Mouse (Mus musculus): ENCODE results near the gene Ccdc181. TPM values are rescaled to one million over a fixed set of nuclear protein-coding genes. Genes with fewer than 3 reads are reported as not detected.
A peak's percentile ranks its signal among the peaks of the same experiment; 100 is the strongest.

The Ccdc181 gene
- polyA plus RNA-seq, 1 experiment from 2014 or later = 11.5 TPM

DNA sequence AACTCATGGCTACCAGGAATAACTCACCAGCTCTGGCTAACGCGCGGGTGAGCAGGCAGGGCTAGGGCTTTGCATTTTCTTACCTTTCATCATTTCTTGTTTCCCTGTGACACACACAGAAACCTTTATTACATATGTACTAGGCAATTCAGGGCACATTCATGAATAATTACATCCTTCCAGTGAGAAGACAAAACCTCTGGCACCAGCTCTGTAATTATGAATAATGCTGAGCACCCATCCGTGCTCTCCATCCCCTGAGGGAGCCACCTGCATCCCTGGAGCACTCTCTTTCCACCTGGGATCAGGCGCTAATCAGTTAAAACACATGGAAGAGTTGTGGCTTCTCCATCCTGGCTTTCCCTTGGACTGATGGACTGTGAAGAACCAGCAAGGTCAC lies 28.4 kb downstream of the Ccdc181 start, which contains the start of gene Nme7:
Nme7 (plus strand) TSS at position 301 of the 400 bp plus-strand sequence.
- Histone ChIP-seq H3K4me2 (ENCODE audit: low read depth, low read length) (no peak within 1 kb of the TSS), H3K4me3 (replicated peaks; ENCODE audit: low read length) (no peak within 1 kb of the TSS), H3K4me1 (ENCODE audit: control insufficient read depth, insufficient read depth, low read length) (peaks cover 12% of the 10 kb centered on the region), H3K9me3 (replicated peaks; ENCODE audit: control insufficient read depth, low read length) (no peaks in the 10 kb centered on the region), H3K9ac (ENCODE audit: low read length) (no peak within 1 kb of the TSS), H3K27me3 (ENCODE audit: control insufficient read depth, insufficient read depth, low read length) (no peaks in the 10 kb centered on the region), H3K36me3 (ENCODE audit: control insufficient read depth, insufficient read depth, low read length) (peaks cover 19% of the 10 kb centered on the region), H3K27ac (ENCODE audit: low read length) (no peak within 1 kb of the TSS)
- ATAC-seq (ENCODE audit: insufficient read depth, low FRiP score) = no peak
- WGBS = 78% methylated on average over 5 of the region's 5 CpGs

DNA sequence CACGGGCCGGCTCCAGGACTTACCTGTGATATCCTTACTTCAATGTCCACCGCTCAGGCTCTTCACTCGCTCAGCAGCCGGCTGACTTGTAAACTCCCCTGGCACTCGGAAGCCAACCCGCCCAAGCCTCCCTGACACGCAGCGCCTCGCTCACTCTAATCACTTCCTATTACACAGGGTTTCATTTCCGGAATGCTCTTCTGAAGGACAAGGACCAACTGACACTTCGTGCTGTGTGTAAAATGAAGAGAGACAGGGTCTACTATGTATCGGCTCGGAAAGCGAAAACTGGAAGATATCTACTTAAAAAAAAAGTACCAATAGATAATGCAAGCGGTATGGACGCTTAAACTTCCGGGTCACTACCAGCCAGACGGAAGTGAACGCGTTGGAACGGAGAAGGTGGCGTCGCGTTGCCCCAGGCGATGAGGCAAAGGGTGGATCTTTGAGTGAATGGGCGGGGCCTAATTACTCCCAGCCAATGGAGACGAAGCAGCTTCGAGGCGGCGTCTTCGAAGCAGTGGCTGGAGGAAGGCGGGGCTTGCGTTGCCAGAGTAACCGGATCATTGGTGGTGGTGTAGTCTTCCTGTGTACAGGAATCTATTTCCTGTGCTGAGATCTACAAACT lies 31.9 kb downstream of the Ccdc181 start, which contains the start of gene Blzf1:
Blzf1 (minus strand) TSS at position 366 of the 628 bp plus-strand sequence.
- Histone ChIP-seq H3K4me1 (ENCODE audit: control insufficient read depth, insufficient read depth, low read length) (peaks cover 12% of the 10 kb centered on the region), H3K27me3 (ENCODE audit: control insufficient read depth, insufficient read depth, low read length) (no peaks in the 10 kb centered on the region), H3K9me3 (replicated peaks; ENCODE audit: control insufficient read depth, low read length) (no peaks in the 10 kb centered on the region), H3K4me3 (replicated peaks; ENCODE audit: low read length) (peak within 1 kb of the TSS; percentile 99), H3K27ac (ENCODE audit: low read length) (peak within 1 kb of the TSS; percentile 82), H3K36me3 (ENCODE audit: control insufficient read depth, insufficient read depth, low read length) (peaks cover 2% of the 10 kb centered on the region; the same call in 1 of the 2 replicates), H3K9ac (ENCODE audit: low read length) (peak within 1 kb of the TSS; percentile 85), H3K4me2 (ENCODE audit: low read depth, low read length) (peak within 1 kb of the TSS; percentile 88)
- under 1% methylated on average over 35 of the region's 35 CpGs for WGBS
- peak; percentile 98 for ATAC-seq (ENCODE audit: insufficient read depth, low FRiP score)

- Histone ChIP-seq H3K4me2 (ENCODE audit: low read depth, low read length) (peak overlapping the region; percentile 72), H3K9me3 (replicated peaks; ENCODE audit: control insufficient read depth, low read length) (no peaks in the 10 kb centered on the region), H3K36me3 (ENCODE audit: control insufficient read depth, insufficient read depth, low read length) (no peaks in the 10 kb centered on the region), H3K4me1 (ENCODE audit: control insufficient read depth, insufficient read depth, low read length) (peaks cover 12% of the 10 kb centered on the region), H3K27ac (ENCODE audit: low read length) (no peak overlapping the region), H3K27me3 (ENCODE audit: control insufficient read depth, insufficient read depth, low read length) (no peaks in the 10 kb centered on the region), H3K4me3 (replicated peaks; ENCODE audit: low read length) (peak overlapping the region; percentile 99), H3K9ac (ENCODE audit: low read length) (peak overlapping the region; percentile 70)
- WGBS = 8% methylated on average over 10 of the region's 10 CpGs
- no peak for ATAC-seq (ENCODE audit: insufficient read depth, low FRiP score)
Measured at GRCm38 (mm10) chr1:164307922-164308321, 32.5 kb downstream of the Ccdc181 start.

DNA sequence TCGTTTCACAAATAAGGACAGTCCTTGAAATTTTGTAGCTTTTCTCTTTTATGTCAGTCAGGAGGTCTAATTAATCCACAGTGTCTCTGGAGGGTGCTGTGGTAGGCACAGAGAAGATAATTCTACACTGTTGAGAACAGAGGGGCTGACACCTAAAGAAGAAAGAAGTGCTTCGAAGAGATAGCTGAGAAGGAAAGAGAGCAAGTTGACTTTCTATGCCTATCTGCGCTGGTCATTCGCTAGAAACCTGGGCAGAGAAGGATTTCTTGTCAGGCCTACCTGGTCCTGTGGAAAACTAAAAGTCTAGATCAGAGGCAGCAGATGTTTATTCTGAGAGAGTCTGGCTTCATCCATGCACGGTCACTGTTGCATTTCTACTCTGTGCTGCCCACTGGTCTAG lies 38.7 kb downstream of the Ccdc181 start:
- no peak for ATAC-seq (ENCODE audit: insufficient read depth, low FRiP score)
- Histone ChIP-seq H3K4me2 (ENCODE audit: low read depth, low read length) (no peak overlapping the region), H3K9me3 (replicated peaks; ENCODE audit: control insufficient read depth, low read length) (no peaks in the 10 kb centered on the region), H3K27me3 (ENCODE audit: control insufficient read depth, insufficient read depth, low read length) (no peaks in the 10 kb centered on the region), H3K27ac (ENCODE audit: low read length) (no peak overlapping the region), H3K36me3 (ENCODE audit: control insufficient read depth, insufficient read depth, low read length) (no peaks in the 10 kb centered on the region), H3K4me3 (replicated peaks; ENCODE audit: low read length) (no peak overlapping the region), H3K4me1 (ENCODE audit: control insufficient read depth, insufficient read depth, low read length) (no peaks in the 10 kb centered on the region), H3K9ac (ENCODE audit: low read length) (no peak overlapping the region)
- WGBS = 85% methylated on average over 5 of the region's 5 CpGs

GRCm38 (mm10) chr1:164315266-164315665 lies 39.9 kb downstream of the Ccdc181 start:
- H3K9me3 ChIP-seq (replicated peaks; ENCODE audit: control insufficient read depth, low read length) = no peaks in the 10 kb centered on the region
- H3K36me3 ChIP-seq (ENCODE audit: control insufficient read depth, insufficient read depth, low read length) = no peaks in the 10 kb centered on the region
- peaks cover 6% of the 10 kb centered on the region for H3K4me1 ChIP-seq (ENCODE audit: control insufficient read depth, insufficient read depth, low read length)
- ATAC-seq (ENCODE audit: insufficient read depth, low FRiP score) = no peak
- H3K9ac ChIP-seq (ENCODE audit: low read length) = no peak overlapping the region
- 71% methylated on average over 8 of the region's 8 CpGs for WGBS
- no peak overlapping the region for H3K27ac ChIP-seq (ENCODE audit: low read length)
- H3K4me3 ChIP-seq (replicated peaks; ENCODE audit: low read length) = no peak overlapping the region
- no peak overlapping the region for H3K4me2 ChIP-seq (ENCODE audit: low read depth, low read length)
- no peaks in the 10 kb centered on the region for H3K27me3 ChIP-seq (ENCODE audit: control insufficient read depth, insufficient read depth, low read length)

DNA sequence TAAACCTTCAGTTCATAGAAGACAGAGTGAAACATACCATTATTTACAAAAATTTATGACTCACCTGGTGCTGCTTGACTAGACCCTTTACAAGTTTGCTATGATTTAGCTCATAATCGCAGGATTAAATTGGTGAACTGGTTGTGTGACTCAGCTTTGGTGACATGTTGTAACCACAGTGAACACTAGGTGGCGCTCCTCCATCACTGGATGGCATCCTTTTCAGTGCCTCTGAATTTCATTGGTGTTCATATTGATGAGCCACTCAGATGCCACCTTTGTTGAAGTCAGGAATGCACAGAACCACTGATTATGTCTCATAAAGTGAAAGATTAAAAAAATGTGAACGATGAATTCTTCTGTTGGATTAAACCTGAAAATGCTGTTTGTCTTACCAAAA lies 41.3 kb downstream of the Ccdc181 start:
- Histone ChIP-seq H3K27ac (ENCODE audit: low read length) (no peak overlapping the region), H3K4me2 (ENCODE audit: low read depth, low read length) (no peak overlapping the region), H3K36me3 (ENCODE audit: control insufficient read depth, insufficient read depth, low read length) (no peaks in the 10 kb centered on the region), H3K4me3 (replicated peaks; ENCODE audit: low read length) (no peak overlapping the region), H3K27me3 (ENCODE audit: control insufficient read depth, insufficient read depth, low read length) (no peaks in the 10 kb centered on the region), H3K9me3 (replicated peaks; ENCODE audit: control insufficient read depth, low read length) (no peaks in the 10 kb centered on the region), H3K9ac (ENCODE audit: low read length) (no peak overlapping the region), H3K4me1 (ENCODE audit: control insufficient read depth, insufficient read depth, low read length) (peaks cover 9% of the 10 kb centered on the region)
- 26% methylated on average over 3 of the region's 3 CpGs for WGBS
- no peak; the same call in 1 of the 2 replicates for ATAC-seq (ENCODE audit: insufficient read depth, low FRiP score)

DNA sequence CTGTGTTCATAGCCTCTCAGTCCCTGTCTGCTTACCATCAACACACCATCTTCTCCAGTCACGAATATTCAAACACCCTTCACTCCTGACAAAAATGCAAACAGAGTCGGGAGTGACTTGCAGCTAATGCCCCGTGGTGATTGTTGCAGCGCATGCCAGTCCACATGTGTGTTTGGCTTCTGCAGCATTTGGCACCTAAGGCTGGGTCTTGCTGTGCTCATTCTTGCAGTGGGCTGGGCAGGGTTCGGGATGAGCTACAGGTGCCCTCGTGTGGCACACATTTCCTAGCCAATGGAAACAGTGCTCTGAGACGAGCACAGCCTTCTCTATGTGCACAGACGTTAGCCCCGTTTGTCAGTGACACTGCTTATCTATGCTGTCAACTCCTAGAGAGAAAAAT lies 41.9 kb downstream of the Ccdc181 start:
- Histone ChIP-seq H3K27ac (ENCODE audit: low read length) (no peak overlapping the region), H3K27me3 (ENCODE audit: control insufficient read depth, insufficient read depth, low read length) (no peaks in the 10 kb centered on the region), H3K4me1 (ENCODE audit: control insufficient read depth, insufficient read depth, low read length) (peaks cover 9% of the 10 kb centered on the region), H3K9me3 (replicated peaks; ENCODE audit: control insufficient read depth, low read length) (no peaks in the 10 kb centered on the region), H3K4me2 (ENCODE audit: low read depth, low read length) (no peak overlapping the region), H3K4me3 (replicated peaks; ENCODE audit: low read length) (no peak overlapping the region), H3K9ac (ENCODE audit: low read length) (no peak overlapping the region), H3K36me3 (ENCODE audit: control insufficient read depth, insufficient read depth, low read length) (no peaks in the 10 kb centered on the region)
- ATAC-seq (ENCODE audit: insufficient read depth, low FRiP score) = no peak
- WGBS = 59% methylated on average over 9 of the region's 9 CpGs

DNA sequence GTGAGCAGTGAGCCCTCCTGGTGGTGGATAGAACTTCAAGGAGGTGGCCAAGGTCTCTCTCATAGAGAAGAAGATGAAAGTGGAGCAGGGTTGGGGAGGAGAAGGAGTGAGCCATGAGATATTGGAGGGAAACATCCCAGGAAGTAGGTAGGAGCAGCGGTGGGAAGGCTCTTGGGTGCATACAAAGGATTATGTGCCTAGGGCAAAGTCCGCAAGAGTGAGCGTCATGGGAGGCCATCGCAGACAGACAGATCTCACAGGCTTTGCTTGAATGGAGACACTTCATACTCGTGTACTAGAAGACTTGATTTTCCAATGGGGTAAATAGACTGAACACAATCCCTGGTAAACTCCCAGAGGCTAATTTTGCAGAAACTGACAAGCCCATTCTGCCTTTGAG lies 43.1 kb downstream of the Ccdc181 start:
- H3K9me3 ChIP-seq (replicated peaks; ENCODE audit: control insufficient read depth, low read length) = no peaks in the 10 kb centered on the region
- no peak for ATAC-seq (ENCODE audit: insufficient read depth, low FRiP score)

GRCm38 (mm10) chr1:164319542-164320140 lies 44.3 kb downstream of the Ccdc181 start:
- Histone ChIP-seq H3K4me2 (ENCODE audit: low read depth, low read length) (no peak overlapping the region), H3K27me3 (ENCODE audit: control insufficient read depth, insufficient read depth, low read length) (no peaks in the 10 kb centered on the region), H3K27ac (ENCODE audit: low read length) (no peak overlapping the region), H3K4me3 (replicated peaks; ENCODE audit: low read length) (no peak overlapping the region), H3K9me3 (replicated peaks; ENCODE audit: control insufficient read depth, low read length) (no peaks in the 10 kb centered on the region), H3K4me1 (ENCODE audit: control insufficient read depth, insufficient read depth, low read length) (peaks cover 9% of the 10 kb centered on the region), H3K9ac (ENCODE audit: low read length) (no peak overlapping the region), H3K36me3 (ENCODE audit: control insufficient read depth, insufficient read depth, low read length) (no peaks in the 10 kb centered on the region)
- no peak for ATAC-seq (ENCODE audit: insufficient read depth, low FRiP score)
- WGBS = 49% methylated on average over 14 of the region's 14 CpGs

More for the DNA sequence above, 43.1 kb downstream of the Ccdc181 start:
- Histone ChIP-seq H3K27ac (ENCODE audit: low read length) (no peak overlapping the region), H3K27me3 (ENCODE audit: control insufficient read depth, insufficient read depth, low read length) (no peaks in the 10 kb centered on the region), H3K9ac (ENCODE audit: low read length) (no peak overlapping the region), H3K4me3 (replicated peaks; ENCODE audit: low read length) (no peak overlapping the region), H3K4me1 (ENCODE audit: control insufficient read depth, insufficient read depth, low read length) (peaks cover 9% of the 10 kb centered on the region), H3K36me3 (ENCODE audit: control insufficient read depth, insufficient read depth, low read length) (no peaks in the 10 kb centered on the region), H3K4me2 (ENCODE audit: low read depth, low read length) (no peak overlapping the region)
- WGBS = 93% methylated on average over 5 of the region's 5 CpGs

All from stomach, embryonic 16.5 days (tissue).